Mouse (Mus musculus): ENCODE measurements around the gene Il7r.

GRCm38 (mm10) chr15:9573361-9573760 is 43.4 kb upstream of the Il7r start:
- no peak for TF ChIP-seq CTCF (IDR thresholded peaks at IDR 0.05; ENCODE audit: control insufficient read depth, insufficient read depth, insufficient replicate concordance, low read depth, low read length)
- no peak for TF ChIP-seq POLR2A (IDR thresholded peaks at IDR 0.05; ENCODE audit: control insufficient read depth, low read depth, low read length)

Measured in testis, adult 2 months (tissue).